Mouse (Mus musculus) hindbrain, postnatal 0 days (tissue): ENCODE results near the gene Lclat1. TPM values are rescaled to one million over a fixed set of nuclear protein-coding genes. Genes with fewer than 3 reads are reported as not detected.

Experiments used
- ATAC-seq: fragments of 200-750 bp; cut with Nextera tagmentation; 2 replicates; pipeline ENCODE4 v1.8.0; 2017; ENCODE audit warnings: mild to moderate bottlenecking, moderate TSS enrichment, moderate library complexity
- DNase-seq: peaks from one replicate; pipeline ENCODE4 v3.0.0-alpha.2; 2015; ENCODE audit warnings: low spot score
- H3K27ac ChIP-seq: fragments of 300-500 bp; sonication (generic); 2 replicates; pipeline ENCODE4 v1.5.1; 2014; ENCODE audit warnings: mild to moderate bottlenecking
- H3K27me3 ChIP-seq: fragments of 300-500 bp; sonication (generic); 2 replicates; pipeline ENCODE4 v1.6.1; 2014; ENCODE audit warnings: low read length, mixed read lengths; ENCODE audit not compliant: insufficient read depth
- H3K36me3 ChIP-seq: fragments of 300-500 bp; sonication (generic); 2 replicates; pipeline ENCODE4 v1.6.1; 2014; ENCODE audit warnings: low read length, mixed read lengths; ENCODE audit not compliant: insufficient read depth
- H3K4me1 ChIP-seq: fragments of 300-500 bp; sonication (generic); 2 replicates; pipeline ENCODE4 v1.6.1; 2014; ENCODE audit warnings: antibody characterized with exemption, low read length, mixed read lengths; ENCODE audit not compliant: insufficient read depth
- H3K4me2 ChIP-seq: fragments of 300-500 bp; sonication (generic); 2 replicates; pipeline ENCODE4 v1.6.1; 2014; ENCODE audit warnings: low read depth, mild to moderate bottlenecking, low read length, moderate library complexity, mixed read lengths
- H3K4me3 ChIP-seq: fragments of 300-500 bp; sonication (generic); 2 replicates; pipeline ENCODE4 v1.5.1; 2014; ENCODE audit warnings: low read length
- H3K9ac ChIP-seq: fragments of 300-500 bp; sonication (generic); replicated peaks from 2 replicates; pipeline ENCODE4 v1.6.1; 2014; ENCODE audit warnings: mild to moderate bottlenecking, low read length, moderate library complexity, mixed read lengths
- H3K9me3 ChIP-seq: fragments of 300-500 bp; sonication (generic); 2 replicates; pipeline ENCODE4 v1.6.1; 2016; ENCODE audit warnings: low read length, mixed read lengths
- CTCF ChIP-seq: IDR thresholded peaks from 2 replicates; pipeline ENCODE4 v1.5.1; 2016; ENCODE audit warnings: antibody characterized with exemption, control low read depth, low read depth
- WGBS: fragments of 180-500 bp; shearing (Covaris S2); extraction: QIAGEN DNeasy Blood & Tissue Kit; methylation state at CpG from one replicate; pipeline ENCODE4 v1.1.7; 2014; 5-methylcytosine and 5-hydroxymethylcytosine counted together
- polyA plus RNA-seq: library from polyadenylated mRNA; unstranded; fragments of >200 nt; fragmentation: Nextera tagmentation; extraction: Ambion mirVana; gene quantifications from 2 replicates; pipeline ENCODE4 v1.2.1, GENCODE M21; 2015
- total RNA-seq: library from RNA; depleted of rRNA; stranded (reverse); fragments of >200 nt; gene quantifications from 2 replicates; pipeline ENCODE4 v1.2.3, GENCODE M21; 2014

The Lclat1 gene
- total and polyA plus RNA-seq, 2 experiments from 2014 or later: 9.8 to 37.1 TPM

- WGBS: 85% methylated on average over 4 of the region's 4 CpGs
- Histone ChIP-seq H3K4me2 (no peak overlapping the region), H3K27me3 (no peaks in the 10 kb centered on the region), H3K36me3 (no peaks in the 10 kb centered on the region), H3K4me3 (no peak overlapping the region), H3K9me3 (no peaks in the 10 kb centered on the region), H3K4me1 (no peaks in the 10 kb centered on the region), H3K9ac (no peak overlapping the region), H3K27ac (no peak overlapping the region)
- DNase-seq: no peak
- ATAC-seq: no peak
- TF ChIP-seq CTCF: no peak
Observed at GRCm38 (mm10) chr17:73102538-73102937, 5.2 kb upstream of the Lclat1 start.

- Histone ChIP-seq H3K4me1 (no peaks in the 10 kb centered on the region), H3K36me3 (no peaks in the 10 kb centered on the region), H3K4me2 (peak overlapping the region; percentile 88), H3K4me3 (peak overlapping the region; percentile 85), H3K27me3 (no peaks in the 10 kb centered on the region), H3K9me3 (no peaks in the 10 kb centered on the region), H3K27ac (peak overlapping the region; percentile 83), H3K9ac (peak overlapping the region; percentile 81)
- 6% methylated on average over 32 of the region's 35 CpGs for WGBS
- TF ChIP-seq CTCF: no peak
- ATAC-seq (no peak; the same call in 1 of the 2 replicates), DNase-seq (peak; percentile 8)
Observed at GRCm38 (mm10) chr17:73108170-73108887, 544 bp downstream of the Lclat1 start.

GRCm38 (mm10) chr17:73108888-73109259, 1.1 kb downstream of the Lclat1 start:
- Histone ChIP-seq H3K27ac (no peak overlapping the region), H3K4me2 (peak overlapping the region; percentile 88), H3K4me3 (peak overlapping the region; percentile 85), H3K36me3 (no peaks in the 10 kb centered on the region), H3K27me3 (no peaks in the 10 kb centered on the region), H3K9ac (peak overlapping the region; percentile 81), H3K9me3 (no peaks in the 10 kb centered on the region), H3K4me1 (no peaks in the 10 kb centered on the region)
- WGBS: 85% methylated on average over 7 of the region's 7 CpGs
- DNase-seq (no peak), ATAC-seq (no peak)
- no peak for TF ChIP-seq CTCF

GRCm38 (mm10) chr17:73112128-73112527, 4.3 kb downstream of the Lclat1 start:
- Histone ChIP-seq H3K27ac (no peak overlapping the region), H3K9ac (no peak overlapping the region), H3K27me3 (no peaks in the 10 kb centered on the region), H3K4me3 (no peak overlapping the region), H3K4me1 (no peaks in the 10 kb centered on the region), H3K36me3 (no peaks in the 10 kb centered on the region), H3K9me3 (no peaks in the 10 kb centered on the region), H3K4me2 (no peak overlapping the region)
- DNase-seq (no peak), ATAC-seq (no peak)
- TF ChIP-seq CTCF: no peak
- 69% methylated on average over 7 of the region's 7 CpGs for WGBS

GRCm38 (mm10) chr17:73112601-73113000, 4.8 kb downstream of the Lclat1 start:
- H3K27me3 ChIP-seq: no peaks in the 10 kb centered on the region
- no peaks in the 10 kb centered on the region for H3K9me3 ChIP-seq
- ATAC-seq: no peak
- H3K4me1 ChIP-seq: no peaks in the 10 kb centered on the region
- no peak overlapping the region for H3K4me2 ChIP-seq
- 19% methylated on average over 6 of the region's 6 CpGs for WGBS
- TF ChIP-seq CTCF: no peak
- H3K36me3 ChIP-seq: no peaks in the 10 kb centered on the region
- no peak overlapping the region for H3K27ac ChIP-seq
- H3K9ac ChIP-seq: peak overlapping the region; percentile 17; the same call in 1 of the 2 replicates
- H3K4me3 ChIP-seq: no peak overlapping the region
- DNase-seq: no peak

GRCm38 (mm10) chr17:73113230-73113629, 5.4 kb downstream of the Lclat1 start:
- Histone ChIP-seq H3K4me3 (no peak overlapping the region), H3K4me1 (no peaks in the 10 kb centered on the region), H3K9me3 (no peaks in the 10 kb centered on the region), H3K9ac (no peak overlapping the region), H3K4me2 (no peak overlapping the region), H3K27me3 (no peaks in the 10 kb centered on the region), H3K36me3 (no peaks in the 10 kb centered on the region), H3K27ac (no peak overlapping the region)
- ATAC-seq: no peak
- TF ChIP-seq CTCF: no peak
- WGBS: 94% methylated on average over 4 of the region's 4 CpGs
- DNase-seq: no peak

- H3K4me1 ChIP-seq: no peaks in the 10 kb centered on the region
- no peak overlapping the region for H3K9ac ChIP-seq
- no peak overlapping the region for H3K4me2 ChIP-seq
- H3K27ac ChIP-seq: no peak overlapping the region
- H3K9me3 ChIP-seq: no peaks in the 10 kb centered on the region
- DNase-seq: no peak
- WGBS: 89% methylated on average over 3 of the region's 3 CpGs
- no peak for ATAC-seq
- no peaks in the 10 kb centered on the region for H3K27me3 ChIP-seq
- no peak for TF ChIP-seq CTCF
- no peaks in the 10 kb centered on the region for H3K36me3 ChIP-seq
- H3K4me3 ChIP-seq: no peak overlapping the region
Observed at GRCm38 (mm10) chr17:73118134-73118533, 10.3 kb downstream of the Lclat1 start.
